Mouse (Mus musculus) cerebellum, adult 2 months (tissue): ENCODE measurements around the gene Cacna1g.

ENCODE experiments used
- CTCF ChIP-seq: fragments of 200-500 bp; IDR thresholded peaks from 2 replicates; pipeline ENCODE4 v1.5.1; 2011; ENCODE audit warnings: low read depth, mild to moderate bottlenecking, control low read depth, low read length, moderate library complexity, borderline replicate concordance; ENCODE audit not compliant: insufficient read depth
- POLR2A ChIP-seq: fragments of 200-500 bp; IDR thresholded peaks from 2 replicates; pipeline ENCODE4 v1.6.1; 2011; ENCODE audit warnings: low read length, control low read depth, borderline replicate concordance; ENCODE audit not compliant: insufficient read depth

DNA sequence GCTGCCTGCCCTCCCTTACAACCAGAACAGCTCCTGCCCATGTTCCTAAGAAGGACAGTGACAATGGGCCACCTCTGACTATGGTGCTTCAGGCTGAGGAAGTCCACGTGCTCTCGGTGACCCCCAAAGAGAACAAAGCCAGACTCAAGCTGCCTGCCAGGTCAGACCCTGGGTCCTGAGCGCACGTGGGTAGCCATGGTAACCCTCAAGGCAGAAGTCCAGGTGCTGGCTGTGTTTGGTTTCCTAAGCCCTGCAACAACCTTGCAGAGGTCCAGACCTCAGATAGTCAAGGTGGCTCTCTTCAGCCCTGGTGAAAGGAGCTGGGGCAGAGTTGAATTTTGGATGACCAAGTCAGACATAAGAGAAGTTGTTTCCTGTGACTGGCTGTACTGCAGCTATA, 15.7 kb upstream of the Cacna1g start:
- no peak for TF ChIP-seq CTCF
- TF ChIP-seq POLR2A = no peak
